Mouse (Mus musculus): Measurements from ENCODE around the gene Msn.
"Not testable (repeated sequence)": the region's sequence is repeated elsewhere in the genome, so short reads cannot be mapped to it uniquely, and the experiment has no call there.

Msn gene

DNA sequence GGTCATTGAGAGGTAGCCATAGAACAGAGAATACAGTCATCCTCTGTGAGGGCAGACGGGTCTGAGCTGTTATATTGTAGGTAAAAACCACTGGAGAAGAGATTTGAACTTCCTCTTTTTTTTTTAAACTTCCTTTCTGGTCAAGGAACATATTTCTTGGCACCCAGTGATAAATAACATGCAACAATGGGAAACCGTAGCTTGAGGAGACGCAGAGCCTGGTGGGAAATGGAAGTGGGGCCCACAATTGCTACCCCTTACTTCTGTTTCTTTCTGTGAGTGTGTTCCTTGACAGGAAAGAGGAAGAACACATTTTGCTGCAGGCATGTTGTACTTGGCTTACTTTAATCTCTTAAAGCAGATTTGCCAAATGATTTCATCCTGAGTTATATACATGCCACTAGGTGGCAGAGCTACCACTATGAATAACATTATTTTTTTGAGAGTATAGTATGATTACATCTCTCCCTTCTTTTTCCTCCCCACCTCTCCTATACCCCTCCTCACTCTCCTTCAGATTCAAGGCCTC, 49.2 kb downstream of the Msn start:
- no peak for DNase-seq (ENCODE audit: low read depth)

DNA sequence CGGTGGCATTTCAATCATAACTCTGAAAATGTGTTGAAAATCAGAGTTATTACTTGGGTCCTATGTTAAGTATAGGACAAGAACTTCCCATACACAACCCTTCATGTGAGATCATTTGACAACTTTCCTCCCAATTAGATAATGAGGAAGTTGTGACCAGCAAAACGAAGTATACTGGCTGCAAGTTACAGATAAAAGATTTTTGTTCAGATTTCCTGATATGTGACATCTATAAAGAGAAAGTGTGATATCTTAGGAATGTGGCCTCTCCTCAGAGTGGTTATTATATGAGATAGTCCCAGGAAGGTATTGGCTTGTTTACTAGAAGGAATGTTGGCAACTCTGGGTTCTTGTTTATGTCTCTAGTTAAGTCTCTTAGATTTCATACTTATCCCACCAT, 52.4 kb downstream of the Msn start:
- no peak for DNase-seq (ENCODE audit: low read depth)

DNA sequence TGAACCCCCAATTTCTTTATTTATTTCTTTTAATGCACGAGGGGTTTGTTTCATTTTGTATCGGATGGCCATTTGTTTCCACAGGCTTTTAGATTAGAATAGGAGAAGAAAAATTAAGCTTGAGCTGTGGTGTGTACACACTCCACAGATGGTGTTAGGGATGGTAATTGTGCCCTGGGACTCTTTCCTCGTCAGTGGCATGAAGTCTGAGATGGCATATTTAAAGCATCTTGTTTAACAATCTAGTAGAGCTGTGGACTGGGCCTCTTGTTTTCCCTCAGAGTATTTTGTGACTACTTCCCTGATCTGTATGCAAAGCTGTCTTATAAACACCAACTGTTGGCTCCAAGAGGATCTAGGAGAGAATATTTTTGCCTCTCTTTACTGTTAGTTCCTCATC, 57.5 kb downstream of the Msn start:
- no peak for DNase-seq (ENCODE audit: low read depth)

DNA sequence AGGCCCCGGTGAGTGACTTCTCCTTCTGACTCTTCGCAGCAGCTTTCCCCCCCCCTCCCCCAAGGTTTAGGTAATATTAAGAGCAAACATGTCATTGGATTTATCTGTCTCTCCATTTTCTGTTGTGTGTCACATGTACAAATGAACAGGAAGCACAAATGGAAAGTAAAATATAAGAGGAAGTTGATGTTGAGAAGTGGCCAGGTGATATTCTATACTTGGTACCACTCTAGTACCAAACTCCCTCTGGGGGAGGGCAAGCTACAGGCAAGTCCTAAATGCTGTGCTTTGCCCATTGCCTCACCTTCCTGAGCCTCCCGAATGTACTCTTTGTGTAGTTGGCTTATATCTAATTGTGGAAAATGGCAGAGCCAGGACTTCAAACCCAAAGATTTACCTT, 62.1 kb downstream of the Msn start:
- DNase-seq (ENCODE audit: low read depth): no peak

DNA sequence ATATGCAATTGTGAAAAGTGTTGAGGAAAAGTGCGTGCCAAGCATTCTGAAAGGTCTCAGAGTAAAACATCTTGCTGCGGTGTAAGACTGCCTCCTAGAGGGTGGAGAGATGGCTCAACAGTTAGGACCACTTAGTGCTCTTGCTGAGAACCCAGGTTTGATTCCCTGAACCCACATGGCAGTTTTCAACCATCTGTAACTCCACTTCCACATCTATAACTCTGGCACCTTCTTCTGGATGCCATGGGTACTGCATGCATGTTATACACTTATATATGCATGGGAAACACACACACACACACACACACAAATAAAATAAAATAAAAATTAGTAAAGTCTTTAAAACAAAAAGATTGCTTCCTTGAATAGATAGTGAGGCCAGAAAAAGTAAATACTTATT, 66.7 kb downstream of the Msn start:
- peak; percentile 11 for DNase-seq (ENCODE audit: low read depth)

DNA sequence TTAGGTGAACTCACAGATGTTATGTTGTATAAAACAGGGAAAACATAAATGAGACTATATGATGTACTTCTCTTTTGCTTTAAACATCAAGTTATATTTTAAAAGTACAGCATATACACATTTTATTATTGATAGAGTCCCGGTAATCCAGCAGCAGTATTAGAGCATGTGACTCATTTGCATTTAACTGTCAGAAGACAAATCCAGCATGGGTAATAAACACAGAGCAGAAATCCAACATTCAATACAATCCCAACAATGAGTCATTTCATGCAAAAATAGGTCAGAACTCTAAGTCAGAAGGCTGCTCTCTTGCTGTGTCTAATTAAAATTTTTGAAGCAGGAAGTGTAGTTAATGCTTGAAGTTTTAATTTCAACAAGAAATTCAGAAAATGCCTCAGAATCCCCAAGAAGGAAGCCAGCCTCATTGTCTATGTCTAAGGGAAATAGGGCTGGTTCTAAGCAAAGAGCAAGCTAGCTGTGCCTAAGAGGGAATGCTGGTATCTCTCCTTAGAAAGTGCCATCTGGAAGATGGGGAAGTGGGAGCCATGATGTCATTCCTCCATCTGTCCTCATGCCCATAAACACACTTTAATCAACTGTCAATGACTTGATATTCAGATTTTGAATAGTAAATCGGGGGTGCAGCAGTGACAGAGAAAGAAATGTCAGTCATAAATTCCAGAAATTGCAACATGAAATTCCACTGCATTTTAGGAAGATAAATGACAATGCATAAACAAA, 76.0 kb downstream of the Msn start:
- no peak for DNase-seq (ENCODE audit: low read depth)

DNA sequence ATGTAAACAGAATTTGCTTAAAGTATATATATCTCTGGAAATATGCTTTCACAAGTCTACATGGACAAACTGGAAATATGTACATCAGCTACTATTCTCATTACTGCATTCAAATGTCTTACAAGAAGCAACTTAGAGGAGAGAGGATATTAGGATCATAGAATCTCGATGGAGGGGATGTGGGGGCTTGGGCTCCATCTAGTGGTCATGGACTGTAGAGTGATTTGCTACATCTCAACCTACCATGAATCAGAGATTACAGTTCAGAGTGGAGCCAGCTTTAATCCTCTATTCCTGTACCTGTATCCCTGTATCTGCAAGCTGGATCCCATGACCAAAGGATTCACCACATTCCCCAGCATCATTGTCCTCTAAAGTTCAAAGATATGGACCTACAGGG, 82.6 kb downstream of the Msn start:
- peak; percentile 24 for DNase-seq (ENCODE audit: low read depth)

DNA sequence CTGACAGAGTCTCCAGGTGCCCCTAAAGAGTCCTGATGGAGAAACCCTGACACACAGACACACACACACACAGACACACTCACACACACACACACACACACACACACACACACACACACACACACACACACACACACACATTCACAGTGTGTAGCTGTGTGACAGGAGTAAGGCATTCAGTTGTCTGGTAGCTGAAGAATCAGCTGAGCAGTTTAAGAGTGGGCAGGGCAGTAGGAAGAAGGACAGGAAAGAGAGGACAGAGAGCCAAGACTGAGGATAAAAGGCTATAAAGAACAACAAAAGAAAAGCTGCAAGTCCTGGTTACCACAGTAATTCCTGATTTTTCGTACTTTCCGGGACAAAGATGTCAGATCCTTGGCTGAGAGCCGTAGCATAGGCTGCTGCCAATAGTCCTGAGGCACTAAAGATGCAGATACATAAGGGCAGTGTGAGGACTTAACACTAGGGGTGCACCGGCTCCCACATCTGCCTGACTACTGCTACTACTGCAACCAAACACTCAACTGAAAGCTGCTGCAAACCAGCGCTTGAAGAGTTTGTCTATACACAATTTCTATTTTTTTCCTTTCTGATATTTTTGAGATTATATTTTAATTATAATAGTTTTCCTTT, 88.4 kb downstream of the Msn start:
- no peak for DNase-seq (ENCODE audit: low read depth)

DNA sequence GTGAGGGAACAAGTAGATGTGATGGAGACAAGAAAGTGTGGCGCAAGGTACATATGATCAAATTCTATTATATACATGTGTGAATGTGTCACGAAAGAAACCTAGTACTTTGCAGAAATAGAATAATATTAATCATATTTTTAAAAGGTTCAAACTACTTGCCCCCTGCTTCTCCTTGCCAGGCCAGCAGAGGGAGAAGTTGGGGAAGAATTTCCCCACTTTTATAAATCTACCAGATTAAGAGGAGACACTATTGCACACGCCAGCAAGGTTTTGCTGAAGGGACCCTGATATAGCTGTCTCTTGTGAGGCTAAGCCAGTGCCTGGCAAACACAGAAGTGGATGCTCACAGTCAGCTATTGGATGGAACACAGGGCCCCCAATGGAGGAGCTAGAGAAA, 109.3 kb downstream of the Msn start:
- DNase-seq (ENCODE audit: low read depth): not testable (repeated sequence)

DNA sequence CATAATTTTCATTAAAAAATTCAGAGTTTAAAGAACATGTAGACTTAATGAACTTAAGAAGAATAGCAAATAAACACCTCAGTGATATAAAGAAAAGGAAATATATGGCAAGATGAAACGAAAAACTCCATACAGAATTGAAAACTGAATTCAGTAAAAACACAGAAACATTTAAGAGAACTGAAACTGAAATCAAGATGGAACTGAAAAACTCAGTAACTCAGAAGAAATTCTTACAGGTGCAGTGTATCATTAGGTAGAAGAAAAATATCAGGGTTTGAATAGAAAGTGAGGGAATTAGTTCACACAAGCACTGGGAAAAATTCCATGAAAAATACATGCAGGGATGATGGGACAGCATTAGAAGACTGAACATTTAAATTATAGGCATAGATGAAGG, 111.0 kb downstream of the Msn start:
- no peak for DNase-seq (ENCODE audit: low read depth)

DNA sequence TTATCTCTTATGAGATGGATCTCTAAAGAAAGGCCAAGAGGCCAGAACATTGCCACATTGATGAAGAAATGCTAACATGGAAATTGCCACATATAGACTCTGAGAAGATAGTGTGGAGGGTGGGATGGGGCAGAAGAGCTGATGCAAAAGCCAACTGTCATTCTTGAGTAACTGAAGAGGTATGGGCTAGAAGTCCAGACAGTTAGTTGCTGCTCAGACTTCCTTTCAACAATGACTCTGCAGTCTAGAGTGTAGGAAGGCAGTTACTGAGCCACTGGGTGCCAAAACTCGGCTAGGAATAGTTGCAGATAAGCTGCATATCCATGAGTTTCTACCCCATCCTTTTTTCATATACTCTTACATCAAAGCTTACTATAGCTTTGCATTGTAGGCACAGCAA, 122.2 kb downstream of the Msn start:
- no peak for DNase-seq (ENCODE audit: low read depth)
